Mouse (Mus musculus): Measurements from ENCODE around the gene Gpr183.

Gpr183 gene

DNA sequence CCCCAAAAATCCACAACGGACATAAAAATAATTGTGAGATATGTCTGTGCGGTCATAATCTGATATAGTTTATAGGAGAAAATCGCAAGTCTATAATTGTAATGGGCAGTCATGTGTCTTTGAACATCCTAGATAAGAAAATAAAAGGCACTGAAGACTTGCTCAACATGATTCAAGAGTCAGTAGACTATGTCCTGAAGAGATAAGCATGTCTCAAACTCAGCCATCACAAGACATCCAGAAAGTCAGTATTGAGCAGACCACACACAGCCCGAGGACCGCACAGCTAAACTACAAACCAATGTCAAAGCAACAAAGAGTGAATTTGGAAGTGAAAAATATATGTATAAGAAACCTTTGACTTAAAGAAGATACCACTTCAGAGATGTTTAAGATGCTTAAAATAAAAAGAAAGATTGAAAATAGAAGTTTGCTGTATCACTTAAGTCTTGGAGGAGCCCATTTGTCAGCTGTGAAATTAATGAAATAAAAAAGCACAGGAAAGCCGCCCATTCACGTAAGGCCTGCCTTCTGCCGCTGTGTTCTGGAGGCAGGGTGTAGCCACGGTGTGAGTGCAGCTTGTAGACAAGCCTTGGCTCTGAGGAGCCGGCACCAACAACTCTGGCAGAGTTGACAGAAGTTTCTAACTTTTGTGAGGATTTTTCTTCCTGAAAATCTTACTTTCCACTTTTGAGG is 7.7 kb downstream of the Gpr183 start:
- no peak for DNase-seq (ENCODE audit: low spot score in 2 of 2)

DNA sequence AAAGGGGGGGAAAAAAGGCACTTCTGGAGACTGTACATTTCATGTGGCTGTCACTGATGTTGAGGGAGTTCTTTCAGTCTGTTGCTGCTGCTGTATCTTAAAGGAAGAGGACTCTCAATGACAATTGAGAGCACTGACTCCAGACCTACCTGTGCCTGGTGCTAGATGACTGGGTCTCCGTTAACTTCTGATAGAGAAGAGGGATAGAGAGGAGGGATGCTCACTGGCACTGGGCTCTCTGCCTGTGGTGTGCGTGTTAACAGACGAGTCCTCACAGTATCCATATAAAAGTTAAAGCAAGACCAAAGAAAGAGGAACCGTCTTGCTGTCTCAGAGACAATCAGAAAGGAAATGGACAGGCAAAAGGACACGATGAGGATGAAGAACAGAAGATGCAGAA is 8.7 kb downstream of the Gpr183 start:
- DNase-seq (ENCODE audit: low spot score in 2 of 2) = no peak

- DNase-seq (ENCODE audit: low spot score in 2 of 2) = no peak
These were observed 9.7 kb downstream of the Gpr183 start for GRCm38 (mm10) chr14:121955176-121955795.

DNA sequence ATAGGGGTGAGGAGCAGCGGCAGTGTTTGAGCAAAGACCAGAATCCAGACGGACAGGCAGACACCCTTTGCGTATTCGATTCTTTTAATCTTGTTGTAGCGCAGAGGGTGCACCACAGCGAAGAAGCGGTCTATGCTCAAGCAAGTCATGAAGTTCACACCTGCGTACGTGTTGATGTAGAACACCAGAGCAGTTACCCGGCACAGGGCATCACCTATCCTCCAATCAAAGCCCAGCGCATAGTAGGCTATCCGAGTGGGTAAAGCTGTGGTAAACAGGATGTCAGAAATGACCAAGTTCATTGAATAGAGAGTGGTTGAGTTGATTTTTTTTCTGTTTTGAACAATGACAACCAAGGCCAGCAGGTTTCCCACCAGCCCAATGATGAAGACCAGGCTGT is 10.4 kb downstream of the Gpr183 start:
- DNase-seq (ENCODE audit: low spot score in 2 of 2) = no peak

DNA sequence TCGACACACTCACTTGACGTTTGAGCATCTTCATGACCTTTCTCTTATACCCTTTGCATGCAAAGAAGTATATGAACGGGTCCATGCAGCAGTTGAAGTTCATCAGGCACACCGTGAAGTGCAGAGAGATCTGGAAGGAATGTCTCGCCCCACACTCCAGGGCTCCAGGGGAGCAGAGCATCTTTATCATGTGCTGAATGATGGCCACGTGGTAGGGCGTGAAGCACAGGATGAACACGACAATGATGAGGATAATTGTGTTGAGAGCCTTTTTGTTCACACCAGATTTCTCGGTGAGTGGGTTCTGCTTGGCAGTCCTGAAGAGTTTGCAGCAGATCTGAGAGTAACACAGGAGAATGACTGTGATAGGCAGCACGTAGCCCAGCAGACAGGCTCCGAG is 10.9 kb downstream of the Gpr183 start:
- DNase-seq (ENCODE audit: low spot score in 2 of 2) = no peak

- no peak for DNase-seq (ENCODE audit: low spot score in 2 of 2)
These were observed 13.0 kb downstream of the Gpr183 start for GRCm38 (mm10) chr14:121952046-121952400.

GRCm38 (mm10) chr14:121951399-121952045 is 13.5 kb downstream of the Gpr183 start:
- no peak for DNase-seq (ENCODE audit: low spot score in 2 of 2)

- DNase-seq (ENCODE audit: low spot score in 2 of 2) = no peak
These were observed 15.1 kb downstream of the Gpr183 start for GRCm38 (mm10) chr14:121949897-121950296.

- no peak for DNase-seq (ENCODE audit: low spot score in 2 of 2)
These were observed 15.6 kb downstream of the Gpr183 start for GRCm38 (mm10) chr14:121949436-121949835.

- no peak for DNase-seq (ENCODE audit: low spot score in 2 of 2)
These were observed 17.0 kb downstream of the Gpr183 start for GRCm38 (mm10) chr14:121947966-121948365.

DNA sequence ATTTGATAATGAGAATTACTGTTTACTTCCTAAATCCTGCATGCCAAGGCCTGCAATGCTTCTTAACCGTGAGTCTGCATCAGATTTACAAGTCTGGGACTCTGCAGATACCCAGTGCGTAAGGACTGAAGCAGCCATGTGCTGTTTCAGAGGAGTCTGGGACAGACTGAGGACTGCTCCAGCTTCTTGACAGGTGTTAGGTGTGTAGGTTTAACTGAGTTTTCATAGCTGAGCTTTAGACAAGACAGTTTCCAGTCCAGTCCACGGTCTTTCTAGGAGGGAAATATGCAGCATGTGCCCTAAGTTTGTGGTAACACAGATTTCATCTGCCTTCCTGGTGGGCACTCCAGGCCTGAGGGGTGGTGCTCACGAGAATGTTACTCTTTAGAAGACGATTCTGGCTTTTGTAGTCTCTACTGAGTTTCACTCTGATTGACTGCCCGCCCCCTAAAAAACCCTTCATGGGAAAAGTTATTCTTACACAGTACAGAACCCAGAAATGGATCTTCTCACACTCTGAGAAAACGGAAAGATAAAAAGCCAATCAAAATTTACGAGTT is 17.7 kb downstream of the Gpr183 start:
- DNase-seq (ENCODE audit: low spot score in 2 of 2) = no peak

- DNase-seq (ENCODE audit: low spot score in 2 of 2) = no peak
These were observed 18.3 kb downstream of the Gpr183 start for GRCm38 (mm10) chr14:121946728-121947127.

DNA sequence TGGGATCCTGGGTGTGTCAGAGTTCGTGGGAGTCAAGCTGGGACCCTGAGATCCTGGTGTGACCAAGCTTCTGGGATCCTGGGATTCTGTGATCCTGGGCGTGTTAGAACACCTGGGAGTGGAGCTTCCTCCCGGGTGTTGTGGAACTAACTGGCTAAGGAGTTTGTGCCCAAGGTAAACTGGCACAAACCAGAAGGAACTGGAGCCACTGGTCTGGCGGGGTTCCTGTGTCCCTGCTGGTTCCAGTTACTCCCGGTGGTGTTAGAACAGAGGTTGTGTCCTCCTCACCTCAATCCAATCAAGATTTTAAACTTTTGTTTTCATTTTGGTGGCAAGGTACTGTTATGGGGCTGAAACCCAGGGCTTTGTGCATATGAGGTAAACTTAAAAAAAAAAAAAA is 18.9 kb downstream of the Gpr183 start:
- peak; percentile 28 to 30 for DNase-seq (ENCODE audit: low spot score in 2 of 2)

DNA sequence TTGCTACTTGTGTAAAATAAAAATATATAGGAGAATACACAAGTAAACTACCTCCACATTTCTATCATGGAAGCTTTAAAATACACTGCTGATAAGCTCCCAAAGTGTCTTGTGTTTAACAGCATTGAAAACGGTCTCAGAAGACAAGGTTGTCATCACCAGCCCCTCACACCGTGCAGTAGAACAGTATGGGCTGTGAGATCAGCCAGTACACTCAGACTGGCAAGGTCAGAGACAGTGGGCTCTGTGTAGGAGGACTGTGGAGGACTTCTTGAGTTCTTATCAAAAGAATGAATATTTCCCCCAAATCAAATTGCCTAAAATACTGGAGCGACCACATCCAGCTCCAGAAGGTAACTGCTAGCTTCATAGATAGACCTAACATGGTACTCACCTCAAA is 25.4 kb downstream of the Gpr183 start:
- no peak for DNase-seq (ENCODE audit: low spot score in 2 of 2)

- DNase-seq (ENCODE audit: low spot score in 2 of 2) = no peak
These were observed 26.5 kb downstream of the Gpr183 start for GRCm38 (mm10) chr14:121938256-121939191.

- no peak for DNase-seq (ENCODE audit: low spot score in 2 of 2)
These were observed 27.3 kb downstream of the Gpr183 start for GRCm38 (mm10) chr14:121937601-121938255.

DNA sequence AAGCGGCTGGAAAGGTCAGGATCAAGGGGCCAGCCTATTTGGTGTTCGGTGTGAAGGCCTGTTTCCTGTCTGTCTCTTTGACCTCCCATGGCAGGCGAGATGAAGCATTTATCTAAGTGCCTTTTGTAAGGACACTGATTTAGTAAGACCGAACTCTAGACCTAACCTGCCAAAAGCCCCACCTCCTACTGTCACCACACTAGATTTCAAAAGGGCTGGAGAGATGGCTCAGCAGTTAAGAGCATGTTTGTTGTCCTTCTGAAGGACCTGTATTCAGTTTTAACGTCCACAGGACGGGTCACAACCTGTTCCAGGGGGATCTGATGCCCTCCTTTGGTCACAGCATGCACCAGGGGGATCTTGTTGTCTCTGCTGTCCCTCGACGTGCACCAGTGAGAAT is 28.1 kb downstream of the Gpr183 start:
- no peak for DNase-seq (ENCODE audit: low spot score in 2 of 2)

DNA sequence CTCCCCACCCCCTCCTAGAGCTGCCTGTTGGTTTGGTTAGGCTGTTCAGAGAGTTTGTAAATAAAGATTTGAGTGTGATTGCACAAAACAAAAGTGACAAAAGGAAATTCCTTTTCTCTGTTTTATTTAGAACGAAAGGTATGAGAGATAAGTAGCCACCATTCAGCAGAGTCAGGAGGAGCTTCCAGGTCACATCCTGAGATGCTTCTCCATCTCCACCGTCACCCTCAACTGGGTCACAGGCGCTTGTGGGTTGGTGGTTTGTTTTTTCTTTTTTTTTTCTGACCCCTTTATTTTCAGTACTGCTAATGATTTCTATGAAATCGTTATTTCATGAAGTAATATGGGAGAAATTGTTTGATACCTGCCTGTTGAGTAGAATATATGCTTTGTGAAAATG is 28.6 kb downstream of the Gpr183 start:
- DNase-seq (ENCODE audit: low spot score in 2 of 2) = no peak

DNA sequence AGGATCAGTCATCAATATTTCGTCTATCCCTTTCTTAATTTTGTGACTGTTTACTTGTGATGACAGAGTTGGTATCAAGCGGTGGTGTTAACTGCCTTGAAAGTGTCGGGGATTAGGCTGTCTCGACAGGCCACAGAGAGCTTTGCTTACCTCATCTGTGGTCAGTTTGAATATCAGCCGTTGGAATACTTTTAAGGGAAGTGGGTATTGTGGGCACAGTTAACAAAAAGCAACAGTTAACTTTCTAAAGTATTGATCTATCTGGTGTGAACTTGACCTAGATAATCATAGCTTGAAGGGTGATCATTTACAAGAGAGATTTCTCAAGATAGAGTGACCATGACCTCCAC is 30.4 kb downstream of the Gpr183 start:
- DNase-seq (ENCODE audit: low spot score in 2 of 2) = no peak

DNA sequence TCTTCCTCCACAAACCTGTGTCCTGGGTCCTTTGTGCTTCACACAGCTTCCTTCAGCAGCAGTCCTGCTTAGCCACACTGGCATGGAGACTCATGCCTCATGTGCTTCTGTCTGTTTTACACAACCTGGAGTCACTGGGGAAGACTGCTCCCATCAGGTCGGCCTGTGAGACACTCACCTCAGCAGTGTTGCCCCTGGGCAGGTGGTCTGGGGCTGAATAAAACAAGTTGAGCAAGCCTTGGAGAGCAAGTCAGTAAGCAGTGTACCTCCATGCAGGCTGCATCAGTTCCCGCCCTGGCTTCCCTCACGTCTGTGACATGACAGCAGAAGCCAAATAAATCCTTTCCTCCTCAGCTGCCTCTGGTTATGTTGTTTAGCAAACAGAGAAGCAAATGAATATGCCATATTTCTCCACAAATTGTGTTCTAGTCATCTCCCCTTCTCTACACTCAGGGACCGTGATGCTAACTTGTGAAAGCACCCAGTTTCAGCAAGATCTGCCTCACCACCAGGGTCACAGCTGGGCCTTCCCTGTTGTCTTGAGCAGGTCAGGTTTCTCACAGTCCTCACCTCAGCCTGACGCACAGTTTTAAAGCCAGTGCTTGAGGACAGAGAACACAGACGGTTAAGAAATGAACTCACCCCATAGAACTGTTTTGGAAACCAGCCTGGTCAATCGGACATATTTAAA is 30.9 kb downstream of the Gpr183 start:
- DNase-seq (ENCODE audit: low spot score in 2 of 2) = no peak

DNA sequence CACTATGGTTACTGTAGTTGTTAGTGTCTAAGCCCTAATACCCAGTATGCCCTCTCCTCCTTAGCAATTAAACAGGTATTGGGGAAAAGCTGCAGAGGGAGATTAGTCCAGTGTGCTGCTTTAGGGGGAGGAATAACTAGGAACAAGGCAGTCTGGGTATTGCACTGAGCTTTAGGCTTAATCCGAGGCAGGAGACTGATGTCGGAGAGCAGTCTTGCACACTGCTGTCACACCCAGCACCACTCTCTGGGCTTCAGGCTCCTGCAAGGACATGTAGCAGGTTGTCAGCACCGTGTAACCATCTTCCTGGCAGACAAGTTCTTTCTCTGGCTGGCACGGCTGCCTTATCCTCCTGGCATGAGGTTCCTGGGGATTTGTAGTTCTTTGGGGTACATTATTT is 32.8 kb downstream of the Gpr183 start:
- no peak for DNase-seq (ENCODE audit: low spot score in 2 of 2)
